Mouse (Mus musculus): ENCODE data around the gene Sf3a2. TPM values are rescaled to one million over a fixed set of nuclear protein-coding genes. Genes with fewer than 3 reads are reported as not detected.

Sf3a2 gene
- polyA plus RNA-seq, 1 experiment, result 65.7 TPM

- peaks cover 38% of the 10 kb centered on the region for H3K4me1 ChIP-seq (ENCODE audit: control insufficient read depth, insufficient read depth, low read length)
- H3K27ac ChIP-seq (ENCODE audit: control insufficient read depth, insufficient read depth, low read depth, low read length), result peak within 1 kb of the TSS; percentile 7; the same call in 1 of the 2 replicates
- no peak within 1 kb of the TSS for H3K4me3 ChIP-seq (ENCODE audit: control insufficient read depth, low read depth, low read length)
- no peaks in the 10 kb centered on the region; the same call in 1 of the 2 replicates for H3K36me3 ChIP-seq (ENCODE audit: control insufficient read depth, insufficient read depth, low read length)
- no peaks in the 10 kb centered on the region for H3K27me3 ChIP-seq (ENCODE audit: control insufficient read depth, insufficient read depth, low read length)
- no peak for TF ChIP-seq CTCF (IDR thresholded peaks at IDR 0.05; ENCODE audit: control insufficient read depth, insufficient read depth, insufficient replicate concordance, low read depth, low read length)
- no peak for TF ChIP-seq POLR2A (IDR thresholded peaks at IDR 0.05; ENCODE audit: control insufficient read depth, low read depth, low read length)
Observed at GRCm38 (mm10) chr10:80804916-80805315, 6.9 kb downstream of the Sf3a2 start, which contains the start of gene Amh. Gene Amh (plus strand): TSS chr10:80805243.

GRCm38 (mm10) chr10:80805322-80805721 lies 7.3 kb downstream of the Sf3a2 start:
- no peaks in the 10 kb centered on the region for H3K27me3 ChIP-seq (ENCODE audit: control insufficient read depth, insufficient read depth, low read length)
- no peaks in the 10 kb centered on the region; the same call in 1 of the 2 replicates for H3K36me3 ChIP-seq (ENCODE audit: control insufficient read depth, insufficient read depth, low read length)
- H3K27ac ChIP-seq (ENCODE audit: control insufficient read depth, insufficient read depth, low read depth, low read length), result 0 out of 2 replicates have a peak overlapping the region, but pooled peaks have one; percentile 7
- TF ChIP-seq CTCF (IDR thresholded peaks at IDR 0.05; ENCODE audit: control insufficient read depth, insufficient read depth, insufficient replicate concordance, low read depth, low read length), result no peak
- no peak for TF ChIP-seq POLR2A (IDR thresholded peaks at IDR 0.05; ENCODE audit: control insufficient read depth, low read depth, low read length)
- H3K4me3 ChIP-seq (ENCODE audit: control insufficient read depth, low read depth, low read length), result no peak overlapping the region
- H3K4me1 ChIP-seq (ENCODE audit: control insufficient read depth, insufficient read depth, low read length), result peaks cover 39% of the 10 kb centered on the region

GRCm38 (mm10) chr10:80805925-80806324 lies 7.9 kb downstream of the Sf3a2 start:
- Histone ChIP-seq H3K27me3 (ENCODE audit: control insufficient read depth, insufficient read depth, low read length) (no peaks in the 10 kb centered on the region), H3K4me3 (ENCODE audit: control insufficient read depth, low read depth, low read length) (no peak overlapping the region), H3K4me1 (ENCODE audit: control insufficient read depth, insufficient read depth, low read length) (peaks cover 39% of the 10 kb centered on the region), H3K36me3 (ENCODE audit: control insufficient read depth, insufficient read depth, low read length) (no peaks in the 10 kb centered on the region; the same call in 1 of the 2 replicates), H3K27ac (ENCODE audit: control insufficient read depth, insufficient read depth, low read depth, low read length) (no peak overlapping the region)
- TF ChIP-seq POLR2A (IDR thresholded peaks at IDR 0.05; ENCODE audit: control insufficient read depth, low read depth, low read length) (no peak), CTCF (IDR thresholded peaks at IDR 0.05; ENCODE audit: control insufficient read depth, insufficient read depth, insufficient replicate concordance, low read depth, low read length) (peak; percentile 55; the same call in 1 of the 2 replicates)

GRCm38 (mm10) chr10:80806341-80807056 lies 8.5 kb downstream of the Sf3a2 start:
- H3K27ac ChIP-seq (ENCODE audit: control insufficient read depth, insufficient read depth, low read depth, low read length), result peak overlapping the region; percentile 58
- no peaks in the 10 kb centered on the region; the same call in 1 of the 2 replicates for H3K36me3 ChIP-seq (ENCODE audit: control insufficient read depth, insufficient read depth, low read length)
- H3K4me1 ChIP-seq (ENCODE audit: control insufficient read depth, insufficient read depth, low read length), result peaks cover 39% of the 10 kb centered on the region
- peak overlapping the region; percentile 69 for H3K4me3 ChIP-seq (ENCODE audit: control insufficient read depth, low read depth, low read length)
- no peaks in the 10 kb centered on the region for H3K27me3 ChIP-seq (ENCODE audit: control insufficient read depth, insufficient read depth, low read length)
- TF ChIP-seq CTCF (IDR thresholded peaks at IDR 0.05; ENCODE audit: control insufficient read depth, insufficient read depth, insufficient replicate concordance, low read depth, low read length), result no peak
- no peak; the same call in 1 of the 2 replicates for TF ChIP-seq POLR2A (IDR thresholded peaks at IDR 0.05; ENCODE audit: control insufficient read depth, low read depth, low read length)

- Histone ChIP-seq H3K4me1 (ENCODE audit: control insufficient read depth, insufficient read depth, low read length) (peaks cover 39% of the 10 kb centered on the region), H3K36me3 (ENCODE audit: control insufficient read depth, insufficient read depth, low read length) (no peaks in the 10 kb centered on the region; the same call in 1 of the 2 replicates), H3K27me3 (ENCODE audit: control insufficient read depth, insufficient read depth, low read length) (no peaks in the 10 kb centered on the region), H3K4me3 (ENCODE audit: control insufficient read depth, low read depth, low read length) (peak overlapping the region; percentile 69), H3K27ac (ENCODE audit: control insufficient read depth, insufficient read depth, low read depth, low read length) (peak overlapping the region; percentile 58)
- TF ChIP-seq POLR2A (IDR thresholded peaks at IDR 0.05; ENCODE audit: control insufficient read depth, low read depth, low read length) (no peak; the same call in 1 of the 2 replicates), CTCF (IDR thresholded peaks at IDR 0.05; ENCODE audit: control insufficient read depth, insufficient read depth, insufficient replicate concordance, low read depth, low read length) (no peak)
Observed at GRCm38 (mm10) chr10:80807057-80807627, 9.1 kb downstream of the Sf3a2 start.

GRCm38 (mm10) chr10:80808099-80808984 lies 10.3 kb downstream of the Sf3a2 start:
- Histone ChIP-seq H3K27ac (ENCODE audit: control insufficient read depth, insufficient read depth, low read depth, low read length) (peak overlapping the region; percentile 55), H3K4me1 (ENCODE audit: control insufficient read depth, insufficient read depth, low read length) (peaks cover 39% of the 10 kb centered on the region), H3K27me3 (ENCODE audit: control insufficient read depth, insufficient read depth, low read length) (no peaks in the 10 kb centered on the region), H3K36me3 (ENCODE audit: control insufficient read depth, insufficient read depth, low read length) (no peaks in the 10 kb centered on the region; the same call in 1 of the 2 replicates), H3K4me3 (ENCODE audit: control insufficient read depth, low read depth, low read length) (peak overlapping the region; percentile 37)
- TF ChIP-seq POLR2A (IDR thresholded peaks at IDR 0.05; ENCODE audit: control insufficient read depth, low read depth, low read length), result no peak; the same call in 1 of the 2 replicates
